Mouse (Mus musculus): ENCODE results near the gene Wnt4. TPM values are rescaled to one million over a fixed set of nuclear protein-coding genes. Genes with fewer than 3 reads are reported as not detected.
A peak's percentile ranks its signal among the peaks of the same experiment; 100 is the strongest.

Gene Wnt4
- total RNA-seq, 1 experiment: 4.0 TPM

DNA sequence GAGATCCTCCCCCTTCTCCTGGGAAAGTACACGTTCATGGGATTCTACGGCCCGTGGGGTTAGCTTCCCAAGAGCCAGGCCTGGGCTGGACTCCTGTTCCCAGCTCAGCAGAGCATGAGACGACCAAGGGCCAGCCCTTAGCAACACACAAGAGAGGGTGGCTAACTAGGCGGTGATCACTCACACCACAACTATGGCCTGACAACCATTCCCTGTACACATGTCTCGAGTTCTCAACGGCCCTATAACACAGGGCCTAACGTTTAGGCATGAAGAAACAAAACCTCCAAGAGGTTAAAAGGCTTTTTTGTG lies 29.2 kb downstream of the Wnt4 start:
- H3K9ac ChIP-seq (ENCODE audit: insufficient read depth, low read depth, low read length, poor library complexity, severe bottlenecking): no peak overlapping the region
- TF ChIP-seq ZC3H11A (IDR thresholded peaks at IDR 0.05; ENCODE audit: borderline replicate concordance, low read depth, low read length): no peak
- TF ChIP-seq ZNF384 (IDR thresholded peaks at IDR 0.05; ENCODE audit: low read depth, low read length): no peak
- TF ChIP-seq CHD2 (IDR thresholded peaks at IDR 0.05; ENCODE audit: low read depth, low read length): no peak
- no peak for TF ChIP-seq MAFK (IDR thresholded peaks at IDR 0.05; ENCODE audit: insufficient read depth, low read depth, low read length)
- no peak for TF ChIP-seq HCFC1 (IDR thresholded peaks at IDR 0.05; ENCODE audit: borderline replicate concordance, insufficient read depth, low read length)
- H3K4me3 ChIP-seq (ENCODE audit: insufficient read depth in 1 of 2, low read depth in 1 of 2, low read length in 2 of 2, poor library complexity in 1 of 2, severe bottlenecking in 1 of 2): no peak overlapping the region
- H3K27ac ChIP-seq (ENCODE audit: insufficient read depth, low read depth, low read length, poor library complexity, severe bottlenecking): no peak overlapping the region
- DNase-seq (ENCODE audit: low read depth, low spot score): no peak
- H3K4me1 ChIP-seq (ENCODE audit: control insufficient read depth in 2 of 2, insufficient read depth in 2 of 2, low read length in 2 of 2, poor library complexity in 1 of 2): no peaks in the 10 kb centered on the region
- no peaks in the 10 kb centered on the region for H3K36me3 ChIP-seq (ENCODE audit: control insufficient read depth, insufficient read depth, low read length, poor library complexity, severe bottlenecking)
- no peaks in the 10 kb centered on the region for H3K9me3 ChIP-seq (ENCODE audit: control insufficient read depth, insufficient read depth, low read depth, low read length)
- in situ Hi-C loops (cut with MboI; ENCODE audit: low sequenced_read_pairs in 2 of 2, unreplicated experiment in 2 of 2): no loop called here

DNA sequence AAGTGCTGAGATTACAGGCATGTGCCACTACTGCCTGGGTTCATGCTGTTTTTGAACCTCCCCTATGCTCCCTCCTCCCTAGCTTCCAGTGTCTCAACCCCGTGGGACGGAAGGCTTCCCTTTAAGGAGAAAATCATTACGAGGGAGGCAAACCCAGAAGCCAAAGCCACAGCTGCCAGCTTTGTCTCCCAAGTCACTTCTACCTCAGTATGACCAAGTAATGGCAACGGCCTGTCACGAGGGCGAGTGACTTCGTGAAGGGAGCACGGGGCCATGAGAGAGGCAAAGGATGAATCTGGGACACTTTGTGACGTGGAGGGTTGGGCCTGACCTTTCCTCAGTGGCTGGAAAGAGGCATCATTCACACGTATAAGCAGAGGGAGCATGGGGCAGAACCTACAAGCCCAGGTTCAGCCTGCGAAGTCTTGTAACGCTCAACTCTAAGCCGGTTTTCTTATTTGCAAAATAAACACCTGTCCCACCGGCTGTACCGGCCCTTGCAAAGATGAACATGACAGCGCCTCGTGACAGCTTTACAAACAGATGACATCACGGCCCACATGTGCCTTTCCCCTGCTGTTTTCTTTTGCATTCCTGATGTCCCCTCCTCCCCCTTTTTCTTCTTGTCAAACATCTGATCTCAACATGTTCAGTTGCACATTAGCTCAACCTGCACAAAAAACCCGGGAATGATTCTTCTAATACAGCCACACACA lies 29.9 kb downstream of the Wnt4 start:
- TF ChIP-seq MAFK (IDR thresholded peaks at IDR 0.05; ENCODE audit: insufficient read depth, low read depth, low read length) (no peak), ZNF384 (IDR thresholded peaks at IDR 0.05; ENCODE audit: low read depth, low read length) (no peak), CHD2 (IDR thresholded peaks at IDR 0.05; ENCODE audit: low read depth, low read length) (no peak), HCFC1 (IDR thresholded peaks at IDR 0.05; ENCODE audit: borderline replicate concordance, insufficient read depth, low read length) (no peak), ZC3H11A (IDR thresholded peaks at IDR 0.05; ENCODE audit: borderline replicate concordance, low read depth, low read length) (no peak)
- H3K27ac ChIP-seq (ENCODE audit: insufficient read depth, low read depth, low read length, poor library complexity, severe bottlenecking): no peak overlapping the region

DNA sequence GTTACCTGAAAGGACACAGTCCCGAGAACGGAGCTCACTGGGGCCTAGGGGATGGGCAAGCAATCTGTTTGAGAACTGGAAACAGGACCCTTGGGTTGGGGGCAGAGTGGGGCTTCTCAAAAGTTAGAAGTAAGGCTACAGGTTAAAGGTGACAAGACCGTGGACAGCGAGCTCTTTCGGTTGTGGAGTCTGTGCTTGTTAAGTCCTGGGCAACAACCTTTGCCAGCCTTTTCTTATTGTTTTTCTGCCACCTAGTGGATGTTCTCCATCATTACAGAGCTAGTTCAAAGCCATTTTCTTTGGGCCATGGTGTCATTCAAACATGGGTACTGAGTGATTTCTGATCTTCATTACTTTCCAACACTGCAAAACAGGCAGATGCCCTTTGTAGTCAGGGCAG lies 31.1 kb downstream of the Wnt4 start:
- Histone ChIP-seq H3K36me3 (ENCODE audit: control insufficient read depth, insufficient read depth, low read length, poor library complexity, severe bottlenecking) (no peaks in the 10 kb centered on the region), H3K27ac (ENCODE audit: insufficient read depth, low read depth, low read length, poor library complexity, severe bottlenecking) (no peak overlapping the region), H3K9me3 (ENCODE audit: control insufficient read depth, insufficient read depth, low read depth, low read length) (no peaks in the 10 kb centered on the region), H3K4me3 (ENCODE audit: insufficient read depth in 1 of 2, low read depth in 1 of 2, low read length in 2 of 2, poor library complexity in 1 of 2, severe bottlenecking in 1 of 2) (no peak overlapping the region), H3K9ac (ENCODE audit: insufficient read depth, low read depth, low read length, poor library complexity, severe bottlenecking) (no peak overlapping the region), H3K4me1 (ENCODE audit: control insufficient read depth in 2 of 2, insufficient read depth in 2 of 2, low read length in 2 of 2, poor library complexity in 1 of 2) (no peaks in the 10 kb centered on the region)
- in situ Hi-C loops (cut with MboI; ENCODE audit: low sequenced_read_pairs in 2 of 2, unreplicated experiment in 2 of 2): no loop called here
- 0 out of 2 replicates have a peak, but pooled peaks have one; percentile 24 for TF ChIP-seq ZC3H11A (IDR thresholded peaks at IDR 0.05; ENCODE audit: borderline replicate concordance, low read depth, low read length)
- no peak for TF ChIP-seq CHD2 (IDR thresholded peaks at IDR 0.05; ENCODE audit: low read depth, low read length)
- no peak for TF ChIP-seq MAFK (IDR thresholded peaks at IDR 0.05; ENCODE audit: insufficient read depth, low read depth, low read length)
- no peak for TF ChIP-seq ZNF384 (IDR thresholded peaks at IDR 0.05; ENCODE audit: low read depth, low read length)
- DNase-seq (ENCODE audit: low read depth, low spot score): peak; percentile 24

More for the DNA sequence above, 29.9 kb downstream of the Wnt4 start:
- DNase-seq (ENCODE audit: low read depth, low spot score): no peak
- in situ Hi-C loops (cut with MboI; ENCODE audit: low sequenced_read_pairs in 2 of 2, unreplicated experiment in 2 of 2): no loop called here
- Histone ChIP-seq H3K9ac (ENCODE audit: insufficient read depth, low read depth, low read length, poor library complexity, severe bottlenecking) (no peak overlapping the region), H3K4me1 (ENCODE audit: control insufficient read depth in 2 of 2, insufficient read depth in 2 of 2, low read length in 2 of 2, poor library complexity in 1 of 2) (no peaks in the 10 kb centered on the region), H3K4me3 (ENCODE audit: insufficient read depth in 1 of 2, low read depth in 1 of 2, low read length in 2 of 2, poor library complexity in 1 of 2, severe bottlenecking in 1 of 2) (no peak overlapping the region), H3K9me3 (ENCODE audit: control insufficient read depth, insufficient read depth, low read depth, low read length) (no peaks in the 10 kb centered on the region), H3K36me3 (ENCODE audit: control insufficient read depth, insufficient read depth, low read length, poor library complexity, severe bottlenecking) (no peaks in the 10 kb centered on the region)

GRCm38 (mm10) chr4:137313511-137313910 lies 36.2 kb downstream of the Wnt4 start:
- TF ChIP-seq ZC3H11A (IDR thresholded peaks at IDR 0.05; ENCODE audit: borderline replicate concordance, low read depth, low read length) (no peak), CHD2 (IDR thresholded peaks at IDR 0.05; ENCODE audit: low read depth, low read length) (no peak), ZNF384 (IDR thresholded peaks at IDR 0.05; ENCODE audit: low read depth, low read length) (no peak), HCFC1 (IDR thresholded peaks at IDR 0.05; ENCODE audit: borderline replicate concordance, insufficient read depth, low read length) (no peak), MAFK (IDR thresholded peaks at IDR 0.05; ENCODE audit: insufficient read depth, low read depth, low read length) (no peak)
- no peak for DNase-seq (ENCODE audit: low read depth, low spot score)
- Histone ChIP-seq H3K27ac (ENCODE audit: insufficient read depth, low read depth, low read length, poor library complexity, severe bottlenecking) (no peak overlapping the region), H3K4me1 (ENCODE audit: control insufficient read depth in 2 of 2, insufficient read depth in 2 of 2, low read length in 2 of 2, poor library complexity in 1 of 2) (peaks cover 0 to 2% of the 10 kb centered on the region in 2 experiments; a peak in 1 of 4 replicates), H3K4me3 (ENCODE audit: insufficient read depth in 1 of 2, low read depth in 1 of 2, low read length in 2 of 2, poor library complexity in 1 of 2, severe bottlenecking in 1 of 2) (no peak overlapping the region), H3K9me3 (ENCODE audit: control insufficient read depth, insufficient read depth, low read depth, low read length) (no peaks in the 10 kb centered on the region), H3K36me3 (ENCODE audit: control insufficient read depth, insufficient read depth, low read length, poor library complexity, severe bottlenecking) (peaks cover 2% of the 10 kb centered on the region; the same call in 1 of the 2 replicates), H3K9ac (ENCODE audit: insufficient read depth, low read depth, low read length, poor library complexity, severe bottlenecking) (no peak overlapping the region)
- in situ Hi-C loops (cut with MboI; ENCODE audit: low sequenced_read_pairs in 2 of 2, unreplicated experiment in 2 of 2): no loop called here
